Mouse (Mus musculus) urinary bladder, adult 18-20 months (tissue): Measurements from ENCODE around the gene Pgbd5.

Experiments used
- DNase-seq, 2 experiments: peaks; one replicate each; pipeline ENCODE4 v3.0.0; 2022; ENCODE audit warnings: low spot score in 2 of 2, mixed read lengths in 2 of 2

Gene Pgbd5

DNA sequence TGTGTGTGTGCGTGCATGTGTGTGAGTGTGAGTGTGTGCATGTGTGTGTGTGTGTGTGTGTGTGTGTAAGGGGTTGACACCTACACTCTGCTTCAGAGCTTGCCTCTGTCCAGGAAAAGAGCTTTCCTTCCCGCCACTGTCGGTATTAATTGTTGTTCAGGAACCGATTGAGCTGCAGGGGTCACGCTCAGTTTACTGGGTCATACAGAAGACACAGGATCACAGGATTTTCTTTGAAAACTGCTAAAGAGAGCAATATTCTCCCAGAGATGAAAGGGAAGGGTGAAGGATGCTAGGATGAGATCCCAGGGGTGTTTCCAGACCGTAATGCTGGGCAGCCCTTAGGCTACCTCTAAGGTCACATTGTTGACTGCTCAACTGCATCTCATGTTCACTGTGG is at the start of gene Pgbd5:
Pgbd5 (minus strand) TSS at position 101 of the 400 bp plus-strand sequence.
- DNase-seq = no peak

DNA sequence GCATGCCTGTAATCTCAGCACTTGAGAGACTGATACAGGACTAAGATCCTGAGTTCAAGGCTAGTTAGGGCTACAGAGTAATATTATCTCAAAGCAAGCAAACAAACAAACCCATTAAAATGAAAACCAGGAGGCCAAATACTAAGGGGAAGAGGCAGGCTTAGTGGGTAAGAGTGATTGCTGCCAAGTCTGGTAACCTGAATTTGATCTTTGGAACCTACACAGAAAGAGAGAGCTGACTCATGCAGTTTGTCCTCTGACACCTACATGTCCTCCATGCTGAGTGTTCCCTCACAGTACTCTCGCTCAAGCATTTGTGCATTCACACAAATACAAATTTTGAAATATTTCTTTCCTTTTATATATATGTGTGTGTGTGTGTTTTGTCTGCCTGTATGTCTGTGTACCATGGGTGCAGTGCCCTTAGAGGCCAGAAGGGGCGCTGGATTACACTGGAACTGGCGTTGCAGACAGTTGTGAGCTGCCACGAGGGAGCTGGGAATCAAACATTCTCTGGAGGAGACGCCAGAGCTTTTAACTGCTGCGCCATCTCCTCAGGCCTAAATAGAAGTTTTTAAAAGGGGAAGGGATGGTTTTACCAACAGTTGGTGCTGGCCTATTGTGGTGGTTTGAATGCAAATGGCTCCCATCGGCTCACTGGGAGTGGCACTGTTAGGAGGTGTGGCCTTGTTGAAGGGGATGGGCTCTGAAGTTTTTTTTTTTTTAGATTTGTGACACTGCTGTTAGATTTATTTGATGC is 44.1 kb upstream of the Pgbd5 start:
- DNase-seq = no peak

DNA sequence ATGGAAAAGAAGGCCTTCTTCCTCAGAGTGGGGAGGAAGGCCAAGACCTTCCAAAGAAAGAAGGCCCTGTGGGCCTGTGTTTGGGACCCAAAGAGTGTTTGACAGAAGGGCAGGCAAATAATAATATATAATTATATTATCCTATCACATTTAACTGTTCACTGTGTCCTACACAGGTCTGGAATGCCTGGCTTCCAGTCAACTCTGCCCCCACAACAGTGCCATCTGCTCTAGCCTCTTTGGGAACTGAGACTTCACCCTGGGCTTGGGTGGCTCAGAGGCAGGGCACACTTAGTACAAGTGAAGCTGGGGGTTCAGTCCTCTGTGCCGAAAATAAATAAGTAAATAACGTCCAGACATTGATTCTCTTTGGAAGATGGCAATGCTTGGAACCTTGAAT is 43.3 kb upstream of the Pgbd5 start:
- DNase-seq = no peak

DNA sequence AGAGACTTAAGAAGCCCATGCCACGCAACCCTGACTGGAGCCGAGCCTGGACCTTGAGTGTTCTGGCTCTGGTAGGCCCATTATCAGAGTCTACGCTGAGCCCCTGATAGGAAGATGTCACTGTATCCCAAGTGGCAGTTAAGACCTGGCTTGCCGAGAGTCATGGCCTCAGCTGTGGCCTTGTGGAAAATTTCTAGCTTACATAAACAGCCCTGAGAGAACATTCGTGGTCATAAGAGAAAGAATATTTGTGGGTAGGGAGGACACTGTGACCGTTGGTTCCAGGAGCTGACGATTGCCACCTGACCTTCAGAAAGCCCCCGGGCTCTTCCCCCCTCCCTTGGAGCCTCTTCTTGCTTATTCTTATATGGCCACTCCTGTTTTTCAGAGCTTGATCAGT is 40.9 kb upstream of the Pgbd5 start:
- DNase-seq = no peak

DNA sequence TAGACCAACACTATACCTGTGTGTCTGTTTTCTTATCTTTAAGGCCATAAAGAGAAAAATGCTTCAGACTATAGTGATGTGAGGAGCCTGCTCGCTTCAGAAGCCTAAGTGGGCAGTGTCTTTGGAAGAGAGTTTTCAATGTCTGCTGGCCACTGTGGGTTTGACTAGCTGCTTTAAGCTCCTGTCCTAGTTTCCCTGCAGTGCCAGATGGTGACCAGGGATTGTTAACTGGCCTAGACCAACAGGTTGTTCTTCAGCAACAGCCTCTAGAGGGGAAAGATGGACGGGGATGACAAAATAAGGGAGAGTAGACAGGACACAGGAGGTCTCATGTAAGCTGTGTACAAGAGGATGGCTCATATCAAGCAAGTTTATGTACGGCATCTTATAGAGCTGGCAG is 39.8 kb upstream of the Pgbd5 start:
- DNase-seq = no peak

DNA sequence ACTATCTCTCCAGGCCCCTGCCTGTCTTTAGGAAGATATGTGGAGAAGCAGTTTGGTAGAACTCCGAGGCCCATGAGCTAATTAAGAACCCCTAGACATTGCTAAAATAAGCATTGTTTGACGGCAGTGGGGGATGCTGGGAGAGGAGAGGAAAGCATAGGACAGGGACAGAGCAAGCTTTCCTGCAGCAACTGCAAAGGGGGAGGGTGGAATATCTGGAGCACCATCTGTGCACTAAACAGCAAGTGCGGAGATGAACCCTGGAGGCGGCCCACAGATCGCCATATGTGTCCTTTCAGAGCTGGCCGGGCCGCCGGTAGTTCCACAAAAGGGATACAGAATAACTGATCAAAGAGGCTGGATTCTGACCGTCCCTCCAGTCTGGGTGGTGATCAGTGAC is 37.2 kb upstream of the Pgbd5 start:
- DNase-seq = no peak

DNA sequence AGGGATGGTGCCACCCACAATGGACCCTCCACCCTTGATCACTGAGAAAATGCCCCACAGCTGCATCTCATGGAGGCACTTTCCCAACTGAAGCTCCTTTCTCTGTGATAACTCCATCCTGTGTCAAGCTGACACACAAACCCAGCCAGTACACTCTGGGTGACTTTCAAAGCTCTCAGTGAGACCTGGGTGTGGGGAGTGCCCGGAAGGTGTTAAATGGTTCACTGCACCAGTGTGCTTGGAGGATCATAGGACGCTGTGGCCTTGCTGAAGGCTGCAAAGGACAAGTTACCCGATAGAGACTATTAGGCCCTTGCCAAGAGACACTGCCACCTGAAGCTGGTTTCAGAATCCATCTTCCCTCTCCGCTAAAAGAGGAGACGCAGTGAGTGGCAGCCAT is 36.2 kb upstream of the Pgbd5 start:
- no peak for DNase-seq

DNA sequence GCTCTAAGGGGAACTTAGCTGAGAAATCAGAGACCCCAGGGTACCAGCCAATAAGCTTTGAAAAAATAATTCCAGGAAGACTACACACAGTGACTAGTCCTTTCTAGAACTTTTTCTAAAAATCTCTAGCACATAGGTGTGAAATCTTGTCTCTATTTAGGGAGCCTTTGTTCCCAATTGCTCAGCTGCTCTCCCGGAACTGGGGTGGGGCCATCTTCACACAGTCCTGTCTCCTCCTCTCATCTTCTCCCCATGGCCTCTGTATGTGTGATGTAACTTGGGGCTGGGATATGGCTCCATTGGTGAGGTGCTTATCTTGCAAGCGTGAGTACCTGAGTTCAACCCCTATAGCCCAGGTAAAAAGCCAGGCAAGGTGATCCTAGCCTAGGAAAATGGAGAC is 25.2 kb upstream of the Pgbd5 start:
- DNase-seq = no peak

DNA sequence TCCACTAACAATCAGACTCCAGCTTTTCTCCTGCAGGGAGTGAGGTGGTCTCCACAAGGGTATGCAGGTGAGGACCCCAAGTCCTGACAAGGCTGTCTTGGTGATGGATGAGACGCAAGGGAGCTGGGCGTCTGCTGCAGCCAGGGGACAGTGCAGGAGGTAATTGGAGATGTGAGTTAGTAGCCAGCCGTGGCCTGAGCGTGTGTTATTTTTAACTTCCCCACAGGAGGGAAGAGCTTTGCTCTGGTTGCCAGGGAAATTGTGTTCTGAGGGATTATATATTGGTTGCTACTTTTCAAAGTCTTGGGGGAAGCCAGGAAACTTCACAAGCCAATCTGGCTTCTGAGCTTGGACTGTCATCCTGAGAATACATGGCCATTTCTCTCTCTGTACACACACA is 23.7 kb upstream of the Pgbd5 start:
- no peak for DNase-seq

DNA sequence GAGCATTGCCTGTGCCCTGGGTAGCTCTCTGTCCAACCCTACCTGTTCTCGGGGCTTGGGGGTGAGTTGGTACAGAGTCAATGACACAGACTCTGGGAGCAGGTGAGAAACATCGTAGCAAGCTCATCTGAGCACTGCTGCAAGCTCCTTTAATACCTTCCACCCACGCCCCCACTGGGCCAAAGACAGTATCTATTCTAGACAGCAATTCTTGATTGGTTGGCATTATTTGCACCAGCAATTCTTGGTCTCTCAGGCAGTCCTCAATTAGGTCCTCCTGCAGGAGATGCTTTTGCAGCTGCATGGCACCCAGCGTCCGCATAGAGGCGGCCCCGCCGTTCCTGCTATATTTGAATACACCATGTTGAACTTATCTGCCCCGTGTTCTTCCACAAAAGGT is 22.7 kb upstream of the Pgbd5 start:
- no peak for DNase-seq

DNA sequence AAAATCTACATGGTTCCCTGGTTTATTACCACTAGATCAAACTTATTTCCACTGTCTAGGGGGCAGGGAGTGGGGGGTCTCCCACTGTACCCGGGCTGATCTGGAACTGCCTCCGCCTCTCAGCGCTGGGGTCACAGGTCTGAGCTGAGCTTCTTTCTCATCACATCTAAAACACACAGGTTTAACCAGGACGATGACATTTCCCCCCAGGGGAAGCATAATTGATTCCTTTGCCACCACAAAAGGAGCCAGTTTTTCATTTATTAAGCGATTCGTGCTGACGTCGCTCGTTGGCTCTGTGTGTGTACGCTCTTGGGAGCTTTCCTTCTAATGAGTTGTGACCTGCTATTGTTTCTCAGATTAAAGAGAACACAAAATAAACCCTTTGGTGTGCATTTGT is 21.6 kb upstream of the Pgbd5 start:
- DNase-seq = no peak

DNA sequence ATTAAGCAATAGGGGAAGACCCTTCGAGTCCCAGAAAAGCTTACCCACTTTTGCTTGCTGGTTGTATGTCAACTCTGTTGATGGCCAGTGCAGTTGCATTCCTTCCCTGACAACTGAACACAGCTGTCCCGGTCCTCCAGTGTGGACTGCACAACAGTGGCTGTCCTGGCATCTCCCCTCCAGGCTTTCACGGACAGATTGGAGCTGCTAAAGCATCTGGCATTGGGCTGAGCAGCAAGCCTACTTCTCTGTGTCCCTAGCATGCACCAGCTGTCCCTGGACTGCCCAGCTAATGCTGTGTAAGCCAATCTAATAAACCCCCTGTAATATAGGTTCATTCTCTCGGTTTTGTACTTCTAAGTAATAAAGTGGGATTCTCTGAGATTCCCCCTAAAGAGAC is 21.2 kb upstream of the Pgbd5 start:
- DNase-seq = no peak

DNA sequence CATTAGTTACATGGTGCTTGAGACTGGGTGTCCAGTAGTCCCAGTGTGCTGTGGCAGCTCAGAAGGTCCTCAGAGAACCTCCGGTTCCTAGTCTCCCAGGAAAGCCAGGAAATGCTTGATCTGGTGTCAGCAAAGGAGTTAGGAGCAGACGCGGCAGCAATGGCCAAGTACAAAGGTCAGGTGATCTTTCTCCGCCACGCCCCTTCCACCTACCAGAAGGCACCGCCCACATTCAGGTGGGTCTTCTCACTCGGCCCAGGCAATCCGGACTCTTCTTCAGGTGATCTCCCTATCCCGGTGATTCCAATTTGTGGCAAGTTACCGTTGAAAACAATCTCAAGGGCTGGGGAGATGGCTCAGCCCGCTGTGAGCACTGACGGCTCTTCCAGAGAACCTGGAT is 20.2 kb upstream of the Pgbd5 start:
- DNase-seq = no peak

DNA sequence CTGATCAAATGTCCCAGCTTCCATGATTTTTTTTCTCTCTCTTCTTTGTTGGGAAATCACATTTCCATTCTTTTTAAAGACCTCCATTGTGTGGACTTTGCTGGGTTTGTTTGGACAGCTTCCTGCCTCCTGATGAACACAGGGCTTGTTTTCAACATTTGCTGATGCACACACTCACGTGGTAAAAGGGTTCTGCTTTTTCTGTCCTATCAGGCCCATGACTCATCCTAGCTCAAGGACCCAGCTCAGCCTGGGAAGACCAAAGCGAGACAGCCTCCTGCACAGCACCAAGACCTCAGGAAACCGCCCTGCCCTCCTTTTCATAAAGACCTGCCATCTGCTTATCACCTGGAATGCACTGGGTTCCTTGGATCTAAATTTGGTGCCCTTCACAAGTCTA is 15.9 kb upstream of the Pgbd5 start:
- no peak for DNase-seq

DNA sequence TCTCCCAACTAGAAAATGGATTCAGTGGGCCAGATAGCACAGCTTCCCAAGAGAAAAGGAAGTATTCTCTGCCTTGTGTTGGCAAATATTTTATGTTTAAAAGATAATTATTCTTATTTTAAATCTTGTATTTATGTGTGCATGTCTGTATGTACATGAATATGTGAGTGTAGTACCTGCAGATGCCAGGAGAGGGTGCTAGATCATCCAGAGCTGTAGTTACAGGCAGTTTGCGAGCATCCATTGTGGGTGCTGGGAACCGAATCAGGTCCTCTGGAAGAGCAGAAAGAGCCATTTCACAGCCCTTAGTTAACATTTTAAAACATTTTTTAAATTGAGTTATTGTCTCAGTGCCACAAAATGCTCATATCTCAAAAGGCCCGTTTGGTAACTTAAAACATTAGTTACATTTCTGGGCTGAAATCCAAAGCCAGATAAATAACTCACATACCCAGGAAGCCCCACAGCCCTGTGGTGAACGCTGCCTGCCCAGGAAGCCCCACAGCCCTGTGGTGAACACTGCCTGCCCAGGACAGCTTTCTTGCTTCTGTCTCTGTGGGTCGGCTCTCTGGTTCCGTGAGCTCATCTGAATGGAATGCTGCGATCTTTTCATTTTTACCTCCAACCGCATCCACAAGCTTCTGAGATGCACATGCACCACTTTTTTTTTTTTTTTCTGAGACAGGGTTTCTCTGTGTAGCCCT is 10.9 kb upstream of the Pgbd5 start:
- no peak for DNase-seq

DNA sequence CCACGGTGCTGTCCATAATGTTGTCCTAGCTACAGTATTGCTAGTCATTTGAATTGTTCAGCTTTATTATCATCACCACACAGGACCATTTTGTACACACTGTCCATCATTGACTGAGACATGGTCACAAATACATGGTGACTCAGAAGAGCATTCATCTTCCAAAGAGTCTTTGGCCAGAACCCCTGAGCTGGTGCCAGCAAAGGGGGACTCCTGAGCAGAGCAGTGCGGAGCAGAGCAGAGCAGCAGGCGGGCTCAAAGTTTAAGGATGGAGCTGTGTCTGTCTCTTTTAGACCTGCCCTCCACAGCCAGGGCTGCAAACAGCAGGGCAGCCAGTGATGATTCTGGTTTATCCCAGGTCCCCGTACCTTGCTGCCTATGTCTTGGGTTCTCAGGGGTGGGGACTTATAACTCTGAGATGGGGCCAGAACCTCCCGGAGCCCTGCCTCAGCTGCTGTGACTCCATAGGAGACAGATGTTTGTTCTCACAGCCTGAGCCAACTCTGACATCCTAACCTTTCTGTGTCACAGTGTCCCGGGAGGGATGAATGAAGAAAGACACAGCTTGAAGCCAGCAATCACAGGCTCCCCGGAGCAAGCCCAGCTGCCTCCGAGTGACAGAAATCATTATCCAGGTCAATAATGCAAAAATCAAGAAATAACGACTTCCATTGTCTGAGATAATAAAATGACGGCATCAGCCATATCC is 9.7 kb upstream of the Pgbd5 start:
- DNase-seq = no peak

DNA sequence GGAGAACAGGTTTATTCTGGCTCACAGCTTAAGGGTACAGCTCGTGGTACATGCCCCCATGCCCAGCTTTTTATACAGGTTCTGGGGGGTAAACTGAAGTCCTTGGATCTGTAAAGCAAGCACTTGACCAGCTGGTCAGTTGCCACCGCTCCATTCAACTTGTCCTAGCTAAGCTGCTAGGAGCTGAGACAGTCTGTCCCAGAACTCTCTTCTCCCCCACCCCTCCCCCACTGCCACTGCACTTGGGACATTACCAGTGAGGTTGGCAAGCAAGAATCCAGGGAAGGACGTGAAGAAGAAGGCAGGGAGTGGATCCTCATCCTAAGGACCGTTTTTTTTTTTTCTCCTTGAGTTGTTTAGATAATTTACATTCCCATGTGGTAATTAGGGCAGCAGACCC is 2.7 kb downstream of the Pgbd5 start:
- DNase-seq = no peak

DNA sequence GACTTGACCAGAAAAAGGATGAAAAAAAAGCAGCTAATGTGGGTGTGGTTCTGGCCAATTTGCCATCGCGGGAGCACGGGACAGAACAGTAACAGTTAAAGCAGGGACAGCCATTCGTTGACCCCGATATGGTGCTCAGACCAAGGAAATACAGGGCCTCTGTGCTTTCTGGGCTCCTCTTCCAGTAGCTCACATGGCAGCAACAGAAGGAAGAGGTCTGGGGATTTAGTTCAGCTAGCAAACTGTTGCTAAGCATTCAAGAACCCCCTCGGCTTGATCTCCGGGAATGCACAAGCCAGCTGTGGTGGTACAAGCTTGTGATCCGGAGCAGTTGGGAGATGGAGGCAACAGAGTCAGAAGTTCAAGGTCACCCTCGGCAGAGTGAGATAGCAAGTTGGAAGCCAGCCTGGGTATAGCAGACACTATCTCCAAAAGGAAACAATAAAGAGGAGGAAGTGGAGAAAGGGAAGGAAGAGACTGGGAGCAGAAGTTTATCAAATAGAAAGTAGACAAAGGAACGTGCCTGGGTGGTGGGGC is 3.7 kb downstream of the Pgbd5 start:
- no peak for DNase-seq

DNA sequence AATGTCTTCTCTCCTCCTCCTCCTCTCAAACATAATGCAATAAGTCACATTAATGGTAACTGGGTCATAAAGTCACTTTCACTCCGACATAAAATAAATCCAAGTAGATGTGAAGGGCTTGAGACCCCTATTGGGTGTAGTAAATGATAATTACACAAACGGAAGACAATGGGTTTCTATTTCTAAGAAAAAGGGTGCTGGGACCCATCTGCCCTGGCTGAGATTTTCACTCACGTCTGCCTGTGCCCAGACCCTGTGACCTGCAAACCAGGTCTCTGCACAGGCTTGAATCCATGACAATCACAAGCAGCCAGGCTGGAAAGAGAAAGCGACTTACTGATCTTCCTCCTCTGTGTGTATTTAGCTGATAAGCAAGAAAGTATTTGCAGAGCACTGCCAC is 4.3 kb downstream of the Pgbd5 start:
- no peak for DNase-seq

DNA sequence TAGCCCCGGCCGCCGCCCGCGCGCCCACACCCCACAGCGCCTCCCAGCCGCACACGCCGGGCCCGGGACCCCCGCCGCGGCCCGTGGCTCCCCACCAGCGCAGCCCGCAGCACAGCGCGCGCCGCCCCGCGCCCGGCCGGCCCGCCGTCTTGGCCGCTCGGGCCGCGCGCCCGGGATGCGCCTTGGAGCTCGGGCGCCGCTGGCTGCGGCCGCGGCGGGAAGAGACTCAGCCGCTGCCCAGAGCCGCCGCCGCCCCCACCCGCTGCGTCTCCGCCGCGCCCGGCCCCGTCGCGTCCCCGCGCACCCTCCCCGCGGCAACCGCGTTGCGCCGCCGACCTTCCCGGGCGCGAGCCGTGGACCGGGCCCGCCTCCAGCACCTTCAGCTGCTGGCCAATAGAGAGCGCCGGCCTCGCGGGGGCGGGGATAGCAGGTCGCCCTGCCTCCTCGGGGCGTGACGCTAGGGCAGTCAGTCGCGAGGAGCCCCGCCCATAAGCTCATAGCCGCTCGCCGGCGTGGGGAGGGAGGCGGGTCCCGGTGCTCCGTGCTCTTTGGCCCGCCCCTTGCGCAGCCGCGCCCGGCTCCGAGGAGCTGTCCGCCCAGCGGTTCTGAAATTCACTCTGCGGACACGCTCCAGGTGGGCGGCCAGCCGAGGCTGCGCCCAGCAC is 5.2 kb downstream of the Pgbd5 start:
- peak; percentile 90 to 93 for DNase-seq

DNA sequence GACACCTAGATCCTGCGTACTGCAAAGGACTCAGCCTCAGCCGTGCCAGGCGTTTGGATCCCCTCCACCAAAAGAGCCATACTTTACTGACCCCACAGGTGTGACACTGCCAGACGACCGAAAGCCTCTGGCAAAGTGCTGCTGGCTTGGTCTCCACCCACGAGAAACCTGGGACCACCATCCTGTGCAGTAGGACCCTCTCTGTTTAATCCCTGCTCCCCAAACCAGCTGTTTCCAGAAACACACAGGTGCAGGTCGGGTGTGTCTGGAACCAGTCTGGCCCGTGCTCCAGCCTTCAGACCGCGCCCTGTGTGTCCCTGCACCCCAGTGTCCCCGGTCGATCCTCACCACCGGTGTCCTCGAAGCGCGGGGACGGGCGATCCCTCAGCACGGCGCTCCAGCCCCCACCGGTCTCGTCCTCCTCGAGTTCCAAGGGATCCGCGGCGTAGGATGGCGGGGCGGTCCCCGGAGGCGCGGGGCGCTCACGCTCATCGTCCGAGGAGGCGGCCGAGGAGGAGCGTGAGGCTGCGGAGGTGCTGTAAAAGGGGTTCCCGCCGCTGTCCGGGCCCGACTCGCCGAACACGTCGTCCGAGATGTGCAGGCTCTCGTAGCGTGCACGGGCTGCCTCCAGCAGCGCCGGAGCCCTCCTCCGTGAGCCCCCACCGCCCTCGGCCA is 5.9 kb downstream of the Pgbd5 start:
- peak; percentile 3 to 20 for DNase-seq

DNA sequence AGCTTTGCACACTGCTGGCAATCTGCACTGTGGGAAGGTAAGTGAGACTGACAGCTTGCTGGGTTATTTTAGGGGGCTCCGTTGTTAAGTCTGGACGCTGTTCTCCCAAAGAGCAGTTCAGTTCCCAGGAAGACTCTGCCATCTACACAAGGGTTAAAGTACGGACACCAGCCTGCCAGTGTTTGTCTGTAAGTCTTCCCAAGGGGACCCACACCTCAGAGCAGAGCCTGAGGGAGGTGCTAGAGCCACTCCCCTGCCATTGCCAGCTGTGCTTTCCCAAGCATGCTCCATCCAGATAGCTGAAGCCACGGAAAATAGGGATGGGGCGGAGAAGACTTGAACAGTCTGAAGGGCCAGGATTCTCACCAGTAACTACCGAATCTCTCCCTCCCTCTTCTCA is 8.6 kb downstream of the Pgbd5 start:
- no peak for DNase-seq
